Mouse (Mus musculus) hindbrain, embryonic 16.5 days (tissue): ENCODE results near the gene Sec24d. TPM values are rescaled to one million over a fixed set of nuclear protein-coding genes. Genes with fewer than 3 reads are reported as not detected.

Source experiments
- ATAC-seq: fragments of 200-750 bp; cut with Nextera tagmentation; 2 replicates; pipeline ENCODE4 v1.8.0; 2017; ENCODE audit warnings: moderate TSS enrichment, moderate library complexity
- H3K27ac ChIP-seq: fragments of 300-500 bp; sonication (generic); 2 replicates; pipeline ENCODE4 v1.5.1; 2014; ENCODE audit warnings: low read depth, mild to moderate bottlenecking, control low read depth, low read length, moderate library complexity
- H3K27me3 ChIP-seq: fragments of 300-500 bp; sonication (generic); replicated peaks from 2 replicates; pipeline ENCODE4 v1.6.1; 2014; ENCODE audit warnings: low read length; ENCODE audit not compliant: control insufficient read depth, insufficient read depth
- H3K36me3 ChIP-seq: fragments of 300-500 bp; sonication (generic); 2 replicates; pipeline ENCODE4 v1.6.1; 2014; ENCODE audit warnings: mild to moderate bottlenecking, low read length, moderate library complexity, mixed read lengths; ENCODE audit not compliant: control insufficient read depth, insufficient read depth
- H3K4me1 ChIP-seq: fragments of 300-500 bp; sonication (generic); 2 replicates; pipeline ENCODE4 v1.6.1; 2014; ENCODE audit warnings: low read depth, low read length; ENCODE audit not compliant: control insufficient read depth, insufficient read depth
- H3K4me2 ChIP-seq: fragments of 300-500 bp; sonication (generic); 2 replicates; pipeline ENCODE4 v1.6.1; 2014; ENCODE audit warnings: mild to moderate bottlenecking, low read length, control low read depth, moderate library complexity
- H3K4me3 ChIP-seq: fragments of 300-500 bp; sonication (generic); 2 replicates; pipeline ENCODE4 v1.5.1; 2014; ENCODE audit warnings: mild to moderate bottlenecking, low read length, control low read depth, moderate library complexity
- H3K9ac ChIP-seq: fragments of 300-500 bp; sonication (generic); 2 replicates; pipeline ENCODE4 v1.6.1; 2014; ENCODE audit warnings: low read depth, mild to moderate bottlenecking, control low read depth, low read length, moderate library complexity
- H3K9me3 ChIP-seq: fragments of 300-500 bp; sonication (generic); 2 replicates; pipeline ENCODE4 v1.6.1; 2014; ENCODE audit warnings: mild to moderate bottlenecking, low read length, moderate library complexity; ENCODE audit not compliant: control insufficient read depth
- WGBS: fragments of 180-500 bp; shearing (Covaris S2); extraction: QIAGEN DNeasy Blood & Tissue Kit; methylation state at CpG from one replicate; pipeline ENCODE4 v1.1.7; 2014; 5-methylcytosine and 5-hydroxymethylcytosine counted together
- polyA plus RNA-seq: library from polyadenylated mRNA; unstranded; fragments of >200 nt; fragmentation: Nextera tagmentation; extraction: Ambion mirVana; gene quantifications from 2 replicates; pipeline ENCODE4 v1.2.1, GENCODE M21; 2015

Gene Sec24d
- polyA plus RNA-seq, 1 experiment from 2014 or later: 16.3 TPM

DNA sequence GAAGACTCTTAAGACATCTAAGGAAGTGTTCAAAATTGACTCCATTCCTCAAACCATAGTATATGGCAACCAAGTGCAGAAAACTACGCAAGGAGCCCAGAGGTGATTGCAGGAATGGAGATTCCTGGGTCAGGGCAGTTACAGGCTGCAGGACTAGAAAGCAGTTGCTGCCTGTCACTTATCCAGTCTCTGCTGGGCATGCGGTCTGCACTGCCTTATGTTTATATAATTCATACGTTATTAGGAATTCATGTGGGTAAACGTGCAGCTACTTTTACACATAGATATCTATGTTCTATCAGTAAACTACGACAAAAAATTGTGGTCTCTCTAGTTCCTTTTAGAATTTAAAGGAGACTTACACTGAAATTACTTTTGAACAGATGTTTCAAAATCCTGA lies 46.2 kb downstream of the Sec24d start:
- no peaks in the 10 kb centered on the region for H3K27me3 ChIP-seq
- no peak overlapping the region for H3K27ac ChIP-seq
- no peaks in the 10 kb centered on the region for H3K9me3 ChIP-seq
- no peaks in the 10 kb centered on the region for H3K4me1 ChIP-seq
- no peaks in the 10 kb centered on the region for H3K36me3 ChIP-seq
- H3K4me3 ChIP-seq: no peak overlapping the region
- H3K9ac ChIP-seq: no peak overlapping the region
- ATAC-seq: no peak
- 88% methylated on average over 5 of the region's 5 CpGs for WGBS
- no peak overlapping the region for H3K4me2 ChIP-seq

DNA sequence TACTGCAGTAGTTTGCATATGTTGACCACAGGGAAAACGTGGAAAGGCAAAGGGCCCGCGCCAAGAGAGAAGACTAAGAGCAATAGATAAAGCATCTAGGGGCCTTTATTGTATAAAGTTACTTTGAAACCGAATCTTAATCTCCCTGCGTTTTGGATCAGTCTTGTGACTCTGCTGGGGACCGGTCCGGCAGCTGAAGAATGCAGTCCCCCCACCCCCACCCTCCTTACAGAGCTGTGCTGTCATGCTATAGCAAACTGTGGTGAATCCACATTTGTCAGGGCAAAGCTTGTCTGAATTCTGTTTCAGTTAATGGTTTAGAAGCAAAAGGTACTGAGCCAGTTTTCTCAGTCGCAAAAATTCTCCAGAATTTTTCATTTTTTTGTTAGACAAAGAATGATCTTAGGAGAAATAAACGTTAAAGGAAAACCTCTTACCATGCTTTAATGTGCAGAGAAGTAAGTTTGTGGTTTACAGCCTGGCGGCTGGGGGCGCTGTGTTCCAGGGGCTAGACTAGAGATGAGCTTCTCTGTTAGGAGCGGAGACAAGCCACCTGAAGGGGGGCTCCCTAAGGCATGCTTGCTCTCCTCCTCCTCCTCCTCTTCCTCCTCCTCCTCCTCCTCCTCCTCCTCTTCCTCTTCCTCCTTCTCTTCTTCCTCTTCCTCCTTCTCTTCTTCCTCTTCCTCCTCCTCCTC lies 46.8 kb downstream of the Sec24d start:
- H3K27me3 ChIP-seq: no peaks in the 10 kb centered on the region
- H3K27ac ChIP-seq: no peak overlapping the region
- H3K9ac ChIP-seq: no peak overlapping the region
- H3K4me1 ChIP-seq: no peaks in the 10 kb centered on the region
- WGBS: 32% methylated on average over 12 of the region's 12 CpGs
- H3K36me3 ChIP-seq: no peaks in the 10 kb centered on the region
- no peaks in the 10 kb centered on the region for H3K9me3 ChIP-seq
- H3K4me2 ChIP-seq: no peak overlapping the region
- no peak for ATAC-seq
- no peak overlapping the region for H3K4me3 ChIP-seq

GRCm38 (mm10) chr3:123316066-123316465 lies 48.8 kb downstream of the Sec24d start:
- no peak overlapping the region for H3K4me3 ChIP-seq
- H3K36me3 ChIP-seq: no peaks in the 10 kb centered on the region
- no peak for ATAC-seq
- H3K4me2 ChIP-seq: no peak overlapping the region
- no peaks in the 10 kb centered on the region for H3K4me1 ChIP-seq
- H3K9ac ChIP-seq: no peak overlapping the region
- no peak overlapping the region for H3K27ac ChIP-seq
- no peaks in the 10 kb centered on the region for H3K27me3 ChIP-seq
- no peaks in the 10 kb centered on the region for H3K9me3 ChIP-seq
- 77% methylated on average over 6 of the region's 6 CpGs for WGBS

GRCm38 (mm10) chr3:123317081-123317480 lies 49.8 kb downstream of the Sec24d start:
- H3K9ac ChIP-seq: no peak overlapping the region
- WGBS: 86% methylated on average over 9 of the region's 9 CpGs
- no peaks in the 10 kb centered on the region for H3K4me1 ChIP-seq
- no peaks in the 10 kb centered on the region for H3K36me3 ChIP-seq
- H3K9me3 ChIP-seq: no peaks in the 10 kb centered on the region
- no peak overlapping the region for H3K4me2 ChIP-seq
- no peaks in the 10 kb centered on the region for H3K27me3 ChIP-seq
- no peak for ATAC-seq
- no peak overlapping the region for H3K4me3 ChIP-seq
- H3K27ac ChIP-seq: no peak overlapping the region

GRCm38 (mm10) chr3:123320341-123320740 lies 53.1 kb downstream of the Sec24d start:
- 78% methylated on average over 9 of the region's 9 CpGs for WGBS
- no peaks in the 10 kb centered on the region for H3K36me3 ChIP-seq
- H3K9me3 ChIP-seq: no peaks in the 10 kb centered on the region
- no peak overlapping the region for H3K4me3 ChIP-seq
- H3K27me3 ChIP-seq: no peaks in the 10 kb centered on the region
- ATAC-seq: no peak
- no peak overlapping the region for H3K9ac ChIP-seq
- no peak overlapping the region for H3K27ac ChIP-seq
- H3K4me2 ChIP-seq: no peak overlapping the region
- H3K4me1 ChIP-seq: no peaks in the 10 kb centered on the region

- Histone ChIP-seq H3K9ac (no peak overlapping the region), H3K27me3 (no peaks in the 10 kb centered on the region), H3K4me3 (no peak overlapping the region), H3K27ac (no peak overlapping the region), H3K36me3 (no peaks in the 10 kb centered on the region), H3K4me2 (no peak overlapping the region), H3K9me3 (no peaks in the 10 kb centered on the region), H3K4me1 (no peaks in the 10 kb centered on the region)
- 83% methylated on average over 6 of the region's 6 CpGs for WGBS
- peak; percentile 67 for ATAC-seq
Observed at GRCm38 (mm10) chr3:123321612-123322011, 54.4 kb downstream of the Sec24d start.

DNA sequence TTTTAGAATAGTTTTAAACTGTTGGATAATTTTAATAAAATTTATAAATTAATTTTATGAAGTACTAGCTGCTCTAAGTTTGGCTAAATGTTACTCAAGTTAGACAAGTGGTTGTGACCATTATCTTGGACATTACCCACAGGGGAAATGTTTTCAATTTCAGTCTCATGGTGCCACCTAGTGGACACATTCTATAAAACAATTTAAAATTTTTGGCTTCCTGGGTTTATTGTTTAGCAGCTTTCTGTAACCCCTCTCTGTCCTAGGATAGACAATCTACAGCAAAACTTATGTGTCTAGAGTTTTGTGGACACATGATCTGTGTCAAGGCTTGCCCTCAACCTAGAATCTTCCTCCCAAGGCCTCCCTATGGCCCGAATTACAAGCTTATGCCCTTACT lies 54.9 kb downstream of the Sec24d start:
- WGBS: 21% methylated on average over 1 of the region's 1 CpGs
- H3K4me2 ChIP-seq: no peak overlapping the region
- H3K9me3 ChIP-seq: no peaks in the 10 kb centered on the region
- H3K4me3 ChIP-seq: no peak overlapping the region
- no peaks in the 10 kb centered on the region for H3K36me3 ChIP-seq
- H3K27ac ChIP-seq: no peak overlapping the region
- H3K9ac ChIP-seq: 0 out of 2 replicates have a peak overlapping the region, but pooled peaks have one; percentile 5
- no peaks in the 10 kb centered on the region for H3K27me3 ChIP-seq
- ATAC-seq: peak; percentile 59; the same call in 1 of the 2 replicates
- no peaks in the 10 kb centered on the region for H3K4me1 ChIP-seq

- no peak for ATAC-seq
- Histone ChIP-seq H3K27ac (no peak overlapping the region), H3K36me3 (no peaks in the 10 kb centered on the region), H3K9me3 (no peaks in the 10 kb centered on the region), H3K4me2 (no peak overlapping the region), H3K27me3 (no peaks in the 10 kb centered on the region), H3K9ac (no peak overlapping the region), H3K4me3 (no peak overlapping the region), H3K4me1 (no peaks in the 10 kb centered on the region)
- 70% methylated on average over 4 of the region's 4 CpGs for WGBS
Observed at GRCm38 (mm10) chr3:123324326-123324725, 57.1 kb downstream of the Sec24d start.

DNA sequence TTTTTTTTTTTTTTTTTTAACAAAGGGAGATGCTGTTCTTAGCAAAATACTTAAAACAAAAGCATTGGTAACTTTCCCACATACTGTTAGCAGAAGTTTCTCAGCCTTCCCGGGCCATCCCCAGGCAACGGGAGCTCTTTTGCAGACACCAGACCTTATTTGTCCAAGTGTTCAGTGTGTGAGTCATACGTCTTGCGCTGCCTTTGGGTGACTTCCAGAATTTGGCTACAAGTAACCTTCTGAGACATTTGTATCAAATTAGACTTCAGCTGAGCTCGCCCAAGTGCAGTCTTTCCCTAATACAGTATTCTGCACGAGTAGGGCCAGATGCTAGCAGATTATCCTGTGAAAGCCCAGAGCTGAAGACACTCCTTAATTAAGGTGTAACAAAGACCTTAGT lies 62.0 kb downstream of the Sec24d start:
- Histone ChIP-seq H3K4me2 (no peak overlapping the region), H3K27me3 (no peaks in the 10 kb centered on the region), H3K27ac (no peak overlapping the region), H3K9me3 (no peaks in the 10 kb centered on the region), H3K36me3 (no peaks in the 10 kb centered on the region), H3K4me3 (no peak overlapping the region), H3K9ac (no peak overlapping the region), H3K4me1 (no peaks in the 10 kb centered on the region)
- WGBS: 49% methylated on average over 6 of the region's 6 CpGs
- peak; percentile 79 for ATAC-seq
